Mouse (Mus musculus) G1E (cell line): ENCODE results near the gene Klk5. TPM values are rescaled to one million over a fixed set of nuclear protein-coding genes. Genes with fewer than 3 reads are reported as not detected.

Source experiments
- ATAC-seq: 2 replicates; pipeline ENCODE4 v1.8.0; 2016; ENCODE audit warnings: mild to moderate bottlenecking; ENCODE audit not compliant: insufficient number of reproducible peaks, poor library complexity, low FRiP score, severe bottlenecking; ENCODE audit errors: extremely low read depth
- DNase-seq: peaks from one replicate; pipeline ENCODE4 v3.0.0; 2012; ENCODE audit warnings: low spot score
- H3K27me3 ChIP-seq: 2 replicates; pipeline ENCODE4 v1.6.1; 2012; ENCODE audit warnings: mild to moderate bottlenecking, low read length, inconsistent platforms; ENCODE audit not compliant: insufficient read depth
- H3K36me3 ChIP-seq: replicated peaks from 2 replicates; pipeline ENCODE3; 2012; ENCODE audit warnings: mild to moderate bottlenecking, inconsistent platforms
- H3K4me1 ChIP-seq: 2 replicates; pipeline ENCODE4 v1.6.1; 2012; ENCODE audit warnings: low read depth, low read length, inconsistent platforms, mixed read lengths; ENCODE audit not compliant: insufficient read depth
- H3K4me3 ChIP-seq: 2 replicates; pipeline ENCODE4 v1.5.1; 2012; ENCODE audit warnings: low read depth, mild to moderate bottlenecking, inconsistent platforms, low read length, moderate library complexity, mixed read lengths
- H3K9me3 ChIP-seq: replicated peaks from 2 replicates; pipeline ENCODE4 v1.6.1; 2012; ENCODE audit warnings: inconsistent platforms
- CTCF ChIP-seq: IDR thresholded peaks from 2 replicates; pipeline ENCODE4 v1.5.1; 2012; ENCODE audit warnings: low read depth, low read length, inconsistent platforms, mixed read lengths
- GATA1 ChIP-seq: IDR thresholded peaks from 2 replicates; pipeline ENCODE4 v1.6.1; 2012; ENCODE audit warnings: borderline replicate concordance, low read length, inconsistent platforms, mixed read lengths
- GATA2 ChIP-seq: IDR thresholded peaks from 2 replicates; pipeline ENCODE4 v1.6.1; 2012; ENCODE audit warnings: low read depth, low read length, inconsistent platforms, borderline replicate concordance
- POLR2AphosphoS5 ChIP-seq: IDR thresholded peaks from 2 replicates; pipeline ENCODE4 v1.6.1; 2012; ENCODE audit warnings: low read depth, low read length, inconsistent platforms; ENCODE audit not compliant: insufficient replicate concordance
- TAL1 ChIP-seq: conservative IDR thresholded peaks from 2 replicates; pipeline ENCODE4 v1.6.1; 2012; ENCODE audit warnings: low read depth, low read length, inconsistent platforms, mixed read lengths
- polyA plus RNA-seq: library from polyadenylated mRNA; stranded (reverse); fragments of >175 nt; gene quantifications from 2 replicates; pipeline ENCODE4 v1.2.3, GENCODE M21; 2012
- total RNA-seq, 2 experiments: library from RNA; stranded (forward) in 1 of 2; stranded (reverse) in 1 of 2; fragments of 200-1000 nt in 1 of 2; fragments of >200 nt in 1 of 2; fragmentation: Nextera tagmentation in 1 of 2; gene quantifications; 2 replicates each; pipeline ENCODE4 v1.2.3; 2014 to 2017

The Klk5 gene
- total and polyA plus RNA-seq, 3 experiments: 0.11 TPM; not detected in 2

- no peaks in the 10 kb centered on the region for H3K36me3 ChIP-seq
- ATAC-seq (no peak), DNase-seq (no peak)
- H3K27me3 ChIP-seq: no peaks in the 10 kb centered on the region
- no peak for TF ChIP-seq GATA1
- no peak for TF ChIP-seq TAL1
- no peak for TF ChIP-seq GATA2
- no peak for TF ChIP-seq POLR2AphosphoS5
- TF ChIP-seq CTCF: no peak
- H3K9me3 ChIP-seq: no peaks in the 10 kb centered on the region
- no peak overlapping the region for H3K4me3 ChIP-seq
- no peaks in the 10 kb centered on the region for H3K4me1 ChIP-seq
Measured at GRCm38 (mm10) chr7:43873674-43874073, 31.9 kb downstream of the Klk5 start.

- TF ChIP-seq GATA2: no peak
- TF ChIP-seq POLR2AphosphoS5: no peak
- TF ChIP-seq GATA1: no peak
- TF ChIP-seq CTCF: no peak
- no peak for TF ChIP-seq TAL1
- no peak for DNase-seq
- Histone ChIP-seq H3K9me3 (no peaks in the 10 kb centered on the region), H3K36me3 (no peaks in the 10 kb centered on the region), H3K4me3 (no peak overlapping the region), H3K4me1 (no peaks in the 10 kb centered on the region), H3K27me3 (no peaks in the 10 kb centered on the region)
- no peak for ATAC-seq
Measured at GRCm38 (mm10) chr7:43874868-43875375, 33.2 kb downstream of the Klk5 start.

- Histone ChIP-seq H3K36me3 (no peaks in the 10 kb centered on the region), H3K4me3 (no peak overlapping the region), H3K4me1 (no peaks in the 10 kb centered on the region), H3K27me3 (no peaks in the 10 kb centered on the region), H3K9me3 (no peaks in the 10 kb centered on the region)
- DNase-seq (no peak), ATAC-seq (no peak)
- TF ChIP-seq TAL1: no peak
- no peak for TF ChIP-seq CTCF
Measured at GRCm38 (mm10) chr7:43876444-43876843, 34.7 kb downstream of the Klk5 start.

- no peak for TF ChIP-seq GATA2
- no peak for TF ChIP-seq TAL1
- no peak for TF ChIP-seq CTCF
- ATAC-seq (no peak), DNase-seq (no peak)
- Histone ChIP-seq H3K36me3 (no peaks in the 10 kb centered on the region), H3K27me3 (no peaks in the 10 kb centered on the region), H3K4me1 (no peaks in the 10 kb centered on the region), H3K9me3 (no peaks in the 10 kb centered on the region), H3K4me3 (no peak overlapping the region)
Measured at GRCm38 (mm10) chr7:43878281-43878680, 36.5 kb downstream of the Klk5 start.

- TF ChIP-seq TAL1: no peak
- no peak for TF ChIP-seq CTCF
- TF ChIP-seq POLR2AphosphoS5: no peak
- no peak for TF ChIP-seq GATA2
- TF ChIP-seq GATA1: no peak
- Histone ChIP-seq H3K27me3 (no peaks in the 10 kb centered on the region), H3K36me3 (no peaks in the 10 kb centered on the region), H3K9me3 (no peaks in the 10 kb centered on the region), H3K4me3 (no peak within 1 kb of the TSS), H3K4me1 (no peaks in the 10 kb centered on the region)
- DNase-seq (no peak), ATAC-seq (no peak)
Measured at GRCm38 (mm10) chr7:43880912-43881311, 39.1 kb downstream of the Klk5 start, which contains the start of gene Klk4. Gene Klk4 (plus strand): TSS chr7:43881160.

GRCm38 (mm10) chr7:43882346-43882745 lies 40.6 kb downstream of the Klk5 start:
- H3K36me3 ChIP-seq: no peaks in the 10 kb centered on the region
- no peak for DNase-seq
- TF ChIP-seq POLR2AphosphoS5 (no peak), GATA1 (no peak), CTCF (no peak), TAL1 (no peak), GATA2 (no peak)
- H3K9me3 ChIP-seq: no peaks in the 10 kb centered on the region
- no peak overlapping the region for H3K4me3 ChIP-seq
- no peak for ATAC-seq
- H3K4me1 ChIP-seq: no peaks in the 10 kb centered on the region
- H3K27me3 ChIP-seq: no peaks in the 10 kb centered on the region

GRCm38 (mm10) chr7:43882811-43883210 lies 41.0 kb downstream of the Klk5 start:
- Histone ChIP-seq H3K4me1 (no peaks in the 10 kb centered on the region), H3K4me3 (no peak overlapping the region), H3K36me3 (no peaks in the 10 kb centered on the region), H3K27me3 (no peaks in the 10 kb centered on the region), H3K9me3 (no peaks in the 10 kb centered on the region)
- no peak for ATAC-seq
- DNase-seq: no peak
- TF ChIP-seq CTCF (no peak), POLR2AphosphoS5 (no peak), GATA2 (no peak), GATA1 (no peak), TAL1 (no peak)
